Mouse (Mus musculus): ENCODE results near the gene Edaradd.

Gene Edaradd

DNA sequence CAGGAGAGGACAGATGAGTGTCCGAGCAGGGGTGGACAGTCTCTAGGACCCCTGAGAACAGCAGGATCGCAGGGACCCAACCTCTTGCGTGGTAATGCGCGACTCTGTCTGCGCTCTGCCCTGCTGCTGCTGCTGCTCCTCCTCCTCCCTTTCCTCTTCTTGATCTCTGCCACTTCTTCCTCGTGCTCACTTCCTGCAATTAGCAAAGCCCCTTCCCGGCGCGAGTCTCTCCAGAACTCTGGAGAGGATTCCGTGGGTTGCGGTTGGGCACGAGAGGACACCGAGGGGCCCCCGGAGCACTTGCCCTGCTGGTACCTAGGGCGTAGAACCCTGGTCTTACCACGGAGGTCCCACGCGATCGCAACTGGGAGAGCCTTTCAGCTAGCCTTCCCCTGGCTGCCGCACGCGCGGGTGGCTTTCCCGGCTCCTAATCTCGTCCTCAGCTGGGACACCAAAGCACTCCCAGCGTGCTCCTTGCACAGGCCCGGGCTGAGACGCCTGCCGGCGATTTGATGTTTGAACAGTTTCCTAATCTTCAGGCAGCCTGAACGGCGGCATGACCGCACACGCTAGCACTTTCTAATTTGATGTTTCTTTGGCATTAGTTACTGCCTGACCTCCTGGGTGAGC is at the start of gene Edaradd:
TSS of gene Edaradd (minus strand) at position 484 of the 630 bp plus-strand sequence.
- DNase-seq (ENCODE audit: low spot score in 2 of 2), result peak; percentile 13 to 20

- DNase-seq (ENCODE audit: low spot score in 2 of 2), result no peak
Measured at GRCm38 (mm10) chr13:12569741-12570140, 49.5 kb upstream of the Edaradd start.

DNA sequence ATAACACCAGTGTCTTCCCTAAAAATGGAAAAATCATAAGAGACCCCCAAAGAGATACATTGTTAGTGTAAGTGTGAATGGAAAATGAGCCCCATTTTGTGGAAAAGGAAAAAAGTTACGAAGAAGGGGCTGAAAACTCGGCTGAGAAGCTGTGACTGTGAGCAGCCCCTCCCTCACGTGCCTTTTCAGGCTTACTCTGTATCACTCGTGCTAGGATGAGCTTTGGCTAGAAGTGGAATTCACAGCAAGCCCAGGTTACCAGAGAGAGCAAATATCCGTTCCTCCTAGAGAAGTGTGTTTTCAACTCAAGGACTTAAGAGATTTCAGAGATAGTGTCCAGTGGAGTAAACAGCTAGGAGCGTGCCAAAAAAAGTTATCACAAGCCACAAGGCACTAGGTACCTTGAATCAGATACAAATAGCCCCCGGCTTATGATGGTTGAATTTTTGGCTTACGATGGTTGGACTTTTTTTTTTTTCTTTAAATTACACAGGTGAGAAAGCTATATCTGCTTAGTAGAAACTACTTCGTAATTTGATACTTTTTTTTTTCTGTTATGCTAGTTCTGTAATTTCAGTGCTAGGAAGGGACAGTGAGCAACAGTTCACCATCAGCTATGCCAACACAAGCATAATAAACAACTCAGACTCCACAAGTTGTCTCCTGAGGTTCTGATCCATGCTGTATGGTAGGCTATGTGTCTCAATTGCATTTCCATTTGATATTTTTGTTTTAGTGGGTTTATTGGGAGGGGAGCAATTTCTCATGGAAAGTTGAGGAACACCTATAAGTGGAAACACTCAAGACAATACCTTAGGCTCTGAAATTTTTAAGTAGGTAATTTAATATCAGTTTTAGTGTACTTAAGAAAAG is 48.6 kb upstream of the Edaradd start:
- DNase-seq (ENCODE audit: low spot score in 2 of 2), result no peak

DNA sequence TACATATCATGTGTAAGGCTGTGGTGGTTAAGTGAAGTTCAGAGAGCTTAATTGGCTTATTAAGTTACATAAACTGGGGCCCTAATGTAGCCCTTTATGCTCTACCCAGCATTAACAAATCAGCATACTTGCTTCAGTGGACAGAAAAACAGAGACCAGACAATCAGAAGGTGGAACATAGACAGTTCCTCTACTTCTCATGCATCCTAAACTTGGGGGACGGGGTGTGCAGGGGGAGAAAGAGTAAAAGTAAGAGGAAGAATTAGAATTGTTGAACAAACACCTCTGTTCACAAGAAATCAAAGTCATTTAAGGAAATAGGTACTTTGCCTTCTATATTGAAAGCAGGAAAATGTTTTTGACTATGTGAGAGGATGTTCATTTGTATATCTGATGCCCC is 47.7 kb upstream of the Edaradd start:
- no peak for DNase-seq (ENCODE audit: low spot score in 2 of 2)

- DNase-seq (ENCODE audit: low spot score in 2 of 2), result peak; percentile 99 to 100
Measured at GRCm38 (mm10) chr13:12565621-12566390, 45.6 kb upstream of the Edaradd start, which contains the start of gene Ero1lb. Gene Ero1lb (plus strand): TSS chr13:12565874.

DNA sequence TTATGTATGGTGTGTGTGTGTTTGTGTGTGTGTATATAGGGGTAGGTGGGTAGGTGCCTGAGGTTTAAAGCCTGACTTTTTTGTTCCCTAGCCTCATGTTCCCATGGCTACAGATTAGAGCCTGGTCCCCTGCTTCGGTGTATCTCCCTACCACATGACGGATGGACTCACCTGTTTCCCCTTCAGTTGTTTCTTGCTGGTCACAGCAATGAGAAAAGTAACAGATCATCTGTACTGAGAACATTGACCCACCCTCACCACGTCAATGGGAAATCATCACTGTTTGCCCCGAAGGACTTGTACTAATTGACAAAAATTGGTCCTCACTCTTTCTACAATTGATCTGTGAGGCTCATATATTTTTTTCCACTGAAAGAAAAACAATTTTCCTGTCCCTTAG is 42.0 kb upstream of the Edaradd start:
- no peak for DNase-seq (ENCODE audit: low spot score in 2 of 2)

- DNase-seq (ENCODE audit: low spot score in 2 of 2), result no peak
Measured at GRCm38 (mm10) chr13:12561729-12562128, 41.5 kb upstream of the Edaradd start.

GRCm38 (mm10) chr13:12559462-12560120 is 39.4 kb upstream of the Edaradd start:
- DNase-seq (ENCODE audit: low spot score in 2 of 2), result no peak

GRCm38 (mm10) chr13:12559044-12559443 is 38.8 kb upstream of the Edaradd start:
- no peak for DNase-seq (ENCODE audit: low spot score in 2 of 2)

DNA sequence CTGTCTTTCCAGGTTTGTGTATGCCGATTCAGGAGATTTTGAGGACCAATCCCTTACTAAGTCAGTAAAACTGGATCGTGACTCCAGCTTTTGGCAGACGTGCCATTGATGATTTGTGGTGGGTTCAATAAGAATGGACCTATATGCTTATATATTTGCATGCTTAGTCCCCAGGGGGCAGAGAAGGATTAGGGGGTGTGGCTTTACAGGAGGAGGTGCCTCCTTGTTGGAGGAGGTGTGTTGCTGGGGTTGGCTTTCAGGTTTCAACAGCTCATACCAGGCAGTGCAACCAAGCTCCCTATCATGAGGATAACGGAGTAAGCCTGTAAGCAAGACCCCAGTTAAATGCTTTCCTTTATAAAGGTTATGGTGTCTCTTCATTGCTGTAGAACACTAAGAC is 34.0 kb upstream of the Edaradd start:
- DNase-seq (ENCODE audit: low spot score in 2 of 2), result no peak

- no peak for DNase-seq (ENCODE audit: low spot score in 2 of 2)
Measured at GRCm38 (mm10) chr13:12543880-12544568, 23.8 kb upstream of the Edaradd start.

DNA sequence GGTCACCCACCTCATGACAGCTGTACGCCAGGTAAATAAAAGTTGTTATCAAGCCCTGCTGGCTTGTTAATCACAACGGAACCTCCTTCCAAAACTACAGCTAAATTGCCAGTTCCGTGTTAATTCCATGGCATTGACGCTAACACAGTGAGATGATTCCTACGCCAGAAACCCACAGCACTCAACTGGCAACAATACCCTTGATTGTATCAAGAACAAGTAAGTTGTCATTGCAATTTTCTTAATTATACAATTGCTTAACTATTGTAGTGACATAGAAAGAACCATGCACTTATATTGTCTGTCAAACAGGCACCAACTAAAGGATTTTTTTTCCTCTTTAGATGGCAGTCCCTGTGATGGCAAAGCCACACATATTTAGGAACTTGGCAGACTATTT is 23.0 kb upstream of the Edaradd start:
- DNase-seq (ENCODE audit: low spot score in 2 of 2), result no peak

DNA sequence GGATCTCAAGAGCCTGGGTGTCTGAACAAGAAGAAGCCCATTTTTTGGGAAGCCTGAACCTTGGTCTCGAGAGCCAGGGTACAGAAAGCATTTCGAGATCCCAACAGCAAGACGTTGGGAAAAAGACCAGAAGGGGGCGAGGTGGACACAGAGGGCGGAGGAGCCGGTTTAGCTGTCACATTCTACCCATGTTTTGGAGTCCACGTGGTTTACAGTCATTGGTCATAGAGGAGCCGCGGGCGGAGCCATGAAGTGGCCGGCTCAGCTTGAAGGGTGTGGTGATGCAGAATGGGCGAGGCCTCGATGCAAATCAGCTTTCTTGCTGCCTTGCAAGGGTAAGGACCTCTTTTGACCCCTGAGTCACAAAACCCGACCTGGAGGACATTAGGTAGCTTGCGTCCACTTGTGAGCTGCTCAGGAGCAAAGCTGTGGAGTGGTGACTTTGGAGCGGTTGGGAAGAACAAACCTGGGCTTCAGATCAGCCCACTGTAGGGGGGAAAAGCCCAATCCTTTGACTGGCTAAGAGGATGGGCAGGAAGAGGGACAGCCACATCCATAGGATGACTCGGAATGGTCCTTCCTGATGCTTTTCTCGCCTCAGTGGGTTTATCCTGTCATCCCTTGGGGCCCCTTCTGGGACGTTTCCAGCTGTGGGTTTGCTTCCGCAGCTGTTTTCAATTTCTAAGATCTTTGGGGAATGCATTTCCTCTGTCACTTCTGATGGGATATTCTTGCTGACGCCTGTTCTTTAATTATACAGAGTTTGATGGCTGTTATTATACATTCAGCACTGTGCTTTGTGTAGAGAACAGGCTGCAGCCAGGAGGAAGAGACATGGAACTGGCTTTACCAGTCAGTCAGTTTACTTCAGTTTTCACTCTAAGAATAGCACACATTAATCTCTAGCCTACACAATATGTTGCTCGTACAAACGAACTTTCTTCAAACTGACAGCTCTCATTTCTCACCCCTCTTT is 22.1 kb upstream of the Edaradd start:
- peak; percentile 8 to 13 for DNase-seq (ENCODE audit: low spot score in 2 of 2)

DNA sequence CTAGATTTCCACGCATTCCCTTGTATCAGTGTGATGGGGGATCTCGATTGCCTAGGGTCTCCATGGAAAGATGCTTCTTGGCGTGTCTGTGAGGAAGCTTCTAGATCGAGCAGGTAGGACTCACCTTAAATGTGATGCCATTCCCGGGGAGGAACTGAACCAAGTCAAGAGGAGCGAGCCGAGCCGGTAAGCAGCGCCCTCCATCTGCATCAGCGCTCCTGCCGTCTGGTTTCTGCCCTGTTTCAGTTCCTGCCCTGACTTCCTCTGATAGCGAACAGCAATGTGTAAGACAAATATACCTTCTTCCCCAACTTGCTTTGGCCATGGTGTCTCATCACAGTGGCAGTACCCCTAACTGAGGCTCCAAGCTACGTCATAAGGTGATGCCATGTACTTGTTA is 19.9 kb upstream of the Edaradd start:
- no peak for DNase-seq (ENCODE audit: low spot score in 2 of 2)

- DNase-seq (ENCODE audit: low spot score in 2 of 2), result peak; percentile 3 to 8
Measured at GRCm38 (mm10) chr13:12539716-12540115, 19.5 kb upstream of the Edaradd start.

DNA sequence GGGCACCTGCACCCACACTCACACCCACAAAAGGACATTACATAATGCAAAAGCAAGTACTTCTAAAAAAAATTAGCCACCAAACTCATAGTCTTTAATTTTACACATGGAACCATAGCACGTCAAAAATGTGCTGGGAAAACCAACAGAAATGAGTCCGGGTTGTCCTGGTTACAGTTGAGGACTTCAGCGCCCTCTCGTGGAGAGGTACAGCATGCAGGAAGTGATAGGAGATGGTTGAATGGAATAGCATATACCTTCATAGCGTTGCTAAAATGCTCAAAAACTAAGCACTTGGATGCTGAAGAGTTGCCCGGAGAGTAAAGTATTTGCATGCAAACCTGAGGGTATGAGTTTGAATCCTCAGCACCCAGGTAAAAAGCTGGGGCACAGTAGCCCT is 17.7 kb upstream of the Edaradd start:
- peak; percentile 9 to 29 for DNase-seq (ENCODE audit: low spot score in 2 of 2)

DNA sequence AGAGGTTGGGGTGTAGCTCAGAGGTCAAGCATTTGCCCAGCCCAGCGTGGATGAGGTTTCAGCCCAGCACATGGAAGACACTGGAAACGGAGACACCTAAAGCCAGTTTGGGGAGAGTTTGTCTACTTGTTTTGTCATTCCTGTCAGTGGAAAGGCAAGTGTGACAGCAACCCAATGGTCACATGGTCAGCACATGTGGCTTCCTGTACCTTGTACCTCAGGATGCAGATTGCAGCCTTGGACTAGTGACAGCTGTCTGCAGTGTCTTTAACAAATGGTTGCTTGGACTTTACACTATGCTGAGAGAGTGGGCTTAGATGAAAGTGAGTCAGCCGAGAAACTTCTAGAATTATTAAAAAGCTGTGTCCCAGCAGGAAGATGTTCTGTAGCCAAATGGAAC is 14.4 kb upstream of the Edaradd start:
- DNase-seq (ENCODE audit: low spot score in 2 of 2), result no peak

- no peak for DNase-seq (ENCODE audit: low spot score in 2 of 2)
Measured at GRCm38 (mm10) chr13:12525678-12526077, 5.4 kb upstream of the Edaradd start.

DNA sequence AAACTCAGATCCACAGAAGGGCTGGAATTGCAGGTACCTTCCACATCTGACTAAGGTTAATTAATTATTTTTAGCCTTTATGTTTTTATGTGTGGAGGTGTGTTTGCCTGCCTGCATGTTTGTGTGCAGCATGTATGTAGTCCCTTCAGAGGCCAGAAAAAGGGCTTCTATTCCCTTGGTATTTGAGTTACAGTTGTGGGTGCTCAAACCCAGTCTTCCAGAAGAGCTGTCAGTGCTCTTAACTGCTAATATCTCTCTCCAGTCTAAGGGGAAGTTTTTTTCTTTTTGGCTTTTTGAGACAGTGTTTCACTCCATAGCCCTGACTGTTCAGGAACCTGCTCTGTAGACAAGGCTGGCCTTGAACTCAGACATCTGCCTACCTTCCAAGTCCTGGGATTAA is 2.1 kb upstream of the Edaradd start:
- no peak for DNase-seq (ENCODE audit: low spot score in 2 of 2)

DNA sequence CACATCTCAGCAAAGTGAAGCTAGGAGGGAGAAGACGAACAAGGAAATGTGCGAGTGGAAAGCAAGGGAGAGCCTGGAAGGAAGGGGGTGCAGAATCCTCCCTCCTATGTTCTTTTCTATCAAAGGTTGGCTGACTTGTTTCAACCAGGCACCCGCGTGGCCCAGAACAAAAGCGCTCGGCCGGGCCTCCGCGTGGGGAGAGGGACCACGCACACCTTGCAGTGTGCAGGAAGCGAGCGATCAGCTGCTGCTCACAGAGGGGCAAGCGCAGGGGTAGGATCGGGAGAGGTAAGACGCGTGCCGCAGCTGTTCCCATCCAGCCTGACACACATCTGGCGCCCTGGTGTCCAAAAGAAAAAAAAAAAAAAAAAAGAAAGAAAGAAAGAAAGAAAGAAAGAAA is 867 bp downstream of the Edaradd start:
- no peak for DNase-seq (ENCODE audit: low spot score in 2 of 2)
